Mouse (Mus musculus): ENCODE data around the gene Bmt2.

DNA sequence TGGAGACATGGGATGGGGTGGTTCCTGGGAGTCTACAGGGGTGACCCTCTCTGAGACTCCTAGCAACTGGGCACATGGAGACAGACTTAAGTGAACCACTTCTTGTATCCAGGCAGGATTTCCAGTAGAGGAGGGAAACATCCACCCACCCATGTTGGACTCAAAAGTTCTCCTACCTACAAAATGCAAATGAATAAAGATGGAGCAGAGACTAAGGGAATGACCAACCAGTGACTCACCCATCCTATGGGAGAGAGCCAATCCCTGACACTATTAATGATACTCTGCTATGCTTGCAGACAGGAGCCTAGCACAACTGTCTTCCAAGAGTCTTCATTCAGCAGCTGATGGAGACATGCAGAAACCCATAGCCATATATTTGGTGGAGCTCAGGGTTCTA lies 29.5 kb downstream of the Bmt2 start:
- TF ChIP-seq CTCF (IDR thresholded peaks at IDR 0.05; ENCODE audit: extremely low read depth, insufficient read length, insufficient replicate concordance, low read depth, low read length) (no peak), POLR2A (IDR thresholded peaks at IDR 0.05; ENCODE audit: low read depth, low read length) (no peak)
